Mouse (Mus musculus): ENCODE results near the gene Hpn.

GRCm38 (mm10) chr7:31105061-31105768, 9.9 kb downstream of the Hpn start:
- TF ChIP-seq POLR2A (IDR thresholded peaks at IDR 0.05; ENCODE audit: control insufficient read depth, extremely low read depth, insufficient read depth, low read length, poor library complexity) = no peak
- peak; percentile 74; the same call in 1 of the 2 replicates for TF ChIP-seq CTCF (IDR thresholded peaks at IDR 0.05; ENCODE audit: borderline replicate concordance, control insufficient read depth, extremely low read depth, insufficient read depth, low read length, poor library complexity)
